Mouse (Mus musculus) lung, postnatal 0 days (tissue): Measurements from ENCODE around the gene Dmbx1. TPM values are rescaled to one million over a fixed set of nuclear protein-coding genes. Genes with fewer than 3 reads are reported as not detected.
A peak's percentile ranks its signal among the peaks of the same experiment; 100 is the strongest.

Source experiments
- ATAC-seq: fragments of 200-750 bp; cut with Nextera tagmentation; 2 replicates; pipeline ENCODE4 v1.8.0; 2017; ENCODE audit warnings: moderate library complexity
- DNase-seq: peaks from one replicate; pipeline ENCODE4 v3.0.0-alpha.2; 2016; ENCODE audit warnings: low spot score
- H3K27ac ChIP-seq: fragments of 300-500 bp; sonication (generic); 2 replicates; pipeline ENCODE4 v1.5.1; 2014; ENCODE audit warnings: antibody characterized with exemption, mild to moderate bottlenecking, low read length, mixed read lengths
- H3K27me3 ChIP-seq: fragments of 300-500 bp; sonication (generic); replicated peaks from 2 replicates; pipeline ENCODE4 v1.6.1; 2014; ENCODE audit warnings: low read length, mixed read lengths; ENCODE audit not compliant: insufficient read depth
- H3K36me3 ChIP-seq: fragments of 300-500 bp; sonication (generic); 2 replicates; pipeline ENCODE4 v1.6.1; 2014; ENCODE audit warnings: low read length, mixed read lengths; ENCODE audit not compliant: insufficient read depth
- H3K4me1 ChIP-seq: fragments of 300-500 bp; sonication (generic); 2 replicates; pipeline ENCODE4 v1.6.1; 2014; ENCODE audit warnings: antibody characterized with exemption, low read depth, low read length, mixed read lengths; ENCODE audit not compliant: insufficient read depth
- H3K4me2 ChIP-seq: fragments of 300-500 bp; sonication (generic); replicated peaks from 2 replicates; pipeline ENCODE4 v1.6.1; 2014; ENCODE audit warnings: low read depth, mild to moderate bottlenecking, low read length, moderate library complexity, mixed read lengths
- H3K4me3 ChIP-seq: fragments of 300-500 bp; sonication (generic); 2 replicates; pipeline ENCODE4 v1.5.1; 2014; ENCODE audit warnings: low read depth, low read length
- H3K9ac ChIP-seq: fragments of 300-500 bp; sonication (generic); replicated peaks from 2 replicates; pipeline ENCODE4 v1.6.1; 2014; ENCODE audit warnings: low read depth, mild to moderate bottlenecking
- H3K9me3 ChIP-seq: fragments of 300-500 bp; sonication (generic); 2 replicates; pipeline ENCODE4 v1.6.1; 2016; ENCODE audit warnings: low read length, mixed read lengths
- CTCF ChIP-seq: IDR thresholded peaks from 2 replicates; pipeline ENCODE4 v1.5.1; 2016; ENCODE audit warnings: antibody characterized with exemption, mild to moderate bottlenecking
- EP300 ChIP-seq: IDR thresholded peaks from 2 replicates; pipeline ENCODE4 v1.6.1; 2016; ENCODE audit warnings: antibody characterized with exemption, mild to moderate bottlenecking, control low read depth
- WGBS: fragments of 180-500 bp; shearing (Covaris S2); extraction: QIAGEN DNeasy Blood & Tissue Kit; methylation state at CpG from one replicate; pipeline ENCODE4 v1.1.7; 2014; 5-methylcytosine and 5-hydroxymethylcytosine counted together
- polyA plus RNA-seq: library from polyadenylated mRNA; unstranded; fragments of >200 nt; fragmentation: Nextera tagmentation; extraction: Ambion mirVana; gene quantifications from 2 replicates; pipeline ENCODE4 v1.2.1, GENCODE M21; 2015

The Dmbx1 gene
- polyA plus RNA-seq, 1 experiment from 2014 or later: not detected

DNA sequence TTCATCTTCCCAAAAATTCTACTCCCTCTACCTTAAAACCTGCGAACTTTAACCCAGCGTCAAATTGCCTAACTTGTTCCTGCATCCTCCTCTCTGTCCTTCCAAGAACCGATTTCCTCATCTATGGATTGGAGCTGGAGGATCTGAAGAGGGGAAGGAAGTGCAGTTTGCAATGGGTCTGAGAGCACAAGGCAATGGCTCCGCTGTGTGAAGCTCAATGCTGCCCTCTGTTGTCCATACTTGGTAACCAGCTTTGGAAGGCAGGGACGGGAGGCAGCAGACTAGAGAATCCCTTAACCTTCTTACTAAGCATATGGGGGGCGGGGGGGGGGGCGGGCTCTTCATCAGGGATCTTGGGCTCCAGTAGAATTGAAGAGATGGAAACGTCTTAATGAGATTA, 41.0 kb upstream of the Dmbx1 start:
- Histone ChIP-seq H3K4me3 (no peak overlapping the region), H3K4me1 (no peaks in the 10 kb centered on the region), H3K27ac (no peak overlapping the region), H3K27me3 (peaks cover 40% of the 10 kb centered on the region; the same call in 1 of the 2 replicates), H3K4me2 (no peak overlapping the region), H3K9me3 (no peaks in the 10 kb centered on the region), H3K9ac (no peak overlapping the region), H3K36me3 (no peaks in the 10 kb centered on the region)
- peak; percentile 52 for ATAC-seq
- under 1% methylated on average over 8 of the region's 8 CpGs for WGBS
- TF ChIP-seq CTCF (peak; percentile 91), EP300 (no peak)
- DNase-seq: peak; percentile 86

DNA sequence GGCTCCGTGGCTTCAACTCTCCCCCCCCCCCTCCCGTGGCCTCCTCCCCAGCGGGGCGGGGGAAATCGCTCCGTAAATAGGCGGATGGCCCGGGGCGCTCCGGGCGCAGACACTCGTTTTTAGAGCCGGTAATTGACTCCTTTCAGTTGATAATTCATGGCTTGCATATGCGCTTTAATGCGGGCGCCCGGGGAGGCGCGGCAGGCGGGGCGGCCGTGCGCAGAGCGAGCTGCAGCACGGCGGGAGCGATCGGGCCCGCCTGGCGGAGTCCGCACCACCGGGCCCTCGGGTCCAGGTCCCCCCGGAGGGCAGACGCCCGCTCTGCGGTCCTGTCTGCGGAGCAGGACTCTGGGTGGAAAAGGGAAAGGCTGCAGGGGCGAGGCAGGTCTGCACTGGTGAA, 39.7 kb upstream of the Dmbx1 start:
- WGBS: 2% methylated on average over 38 of the region's 39 CpGs
- DNase-seq: no peak

GRCm38 (mm10) chr4:115978911-115979310, 39.2 kb upstream of the Dmbx1 start:
- TF ChIP-seq EP300 (no peak), CTCF (no peak)
- Histone ChIP-seq H3K27me3 (peaks cover 46% of the 10 kb centered on the region; the same call in 1 of the 2 replicates), H3K9me3 (no peaks in the 10 kb centered on the region), H3K4me1 (no peaks in the 10 kb centered on the region), H3K36me3 (no peaks in the 10 kb centered on the region), H3K4me3 (no peak overlapping the region), H3K9ac (no peak overlapping the region), H3K27ac (no peak overlapping the region), H3K4me2 (no peak overlapping the region)
- ATAC-seq (no peak), DNase-seq (no peak)
- WGBS: 22% methylated on average over 4 of the region's 4 CpGs

More for the DNA sequence above, 39.7 kb upstream of the Dmbx1 start:
- no peak overlapping the region for H3K9ac ChIP-seq
- no peak for ATAC-seq
- no peak for TF ChIP-seq CTCF
- no peak for TF ChIP-seq EP300
- H3K27me3 ChIP-seq: peaks cover 46% of the 10 kb centered on the region; the same call in 1 of the 2 replicates
- H3K4me1 ChIP-seq: no peaks in the 10 kb centered on the region
- H3K9me3 ChIP-seq: no peaks in the 10 kb centered on the region
- H3K4me2 ChIP-seq: peak overlapping the region; percentile 48
- H3K36me3 ChIP-seq: no peaks in the 10 kb centered on the region
- H3K4me3 ChIP-seq: peak overlapping the region; percentile 20
- no peak overlapping the region for H3K27ac ChIP-seq

- H3K9me3 ChIP-seq: no peaks in the 10 kb centered on the region
- no peak overlapping the region for H3K4me2 ChIP-seq
- ATAC-seq (no peak), DNase-seq (no peak)
- no peaks in the 10 kb centered on the region for H3K4me1 ChIP-seq
- 38% methylated on average over 24 of the region's 24 CpGs for WGBS
- H3K27ac ChIP-seq: no peak overlapping the region
- H3K36me3 ChIP-seq: no peaks in the 10 kb centered on the region
- H3K9ac ChIP-seq: no peak overlapping the region
- no peak overlapping the region for H3K4me3 ChIP-seq
- 0 out of 2 replicates have a peak, but pooled peaks cover 21% of the 10 kb centered on the region for H3K27me3 ChIP-seq
- TF ChIP-seq EP300 (no peak), CTCF (no peak)
Observed at GRCm38 (mm10) chr4:115972543-115972942, 32.8 kb upstream of the Dmbx1 start.

DNA sequence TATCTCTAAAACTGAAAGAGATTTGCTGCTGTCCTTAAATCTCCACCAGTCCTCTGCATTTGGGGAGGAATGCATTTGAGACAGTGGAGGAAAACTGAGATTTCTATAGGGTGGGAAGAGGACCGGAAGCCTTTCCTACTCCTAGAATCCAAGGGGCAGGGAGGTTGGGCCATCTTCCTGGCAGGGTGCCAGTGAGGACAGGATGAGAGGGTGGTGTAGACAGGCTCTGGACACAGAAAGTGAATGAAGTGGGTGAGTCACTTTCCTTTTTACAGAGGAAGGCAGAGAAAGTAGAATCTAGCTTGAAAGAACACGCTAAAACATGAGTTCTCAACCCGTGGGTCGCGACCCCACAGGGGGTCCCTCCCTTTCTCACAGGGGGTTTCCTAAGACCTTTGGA, 24.7 kb upstream of the Dmbx1 start:
- Histone ChIP-seq H3K9ac (no peak overlapping the region), H3K27ac (no peak overlapping the region), H3K27me3 (peaks cover 4% of the 10 kb centered on the region; the same call in 1 of the 2 replicates), H3K4me2 (no peak overlapping the region), H3K4me1 (no peaks in the 10 kb centered on the region), H3K9me3 (no peaks in the 10 kb centered on the region), H3K36me3 (no peaks in the 10 kb centered on the region), H3K4me3 (no peak overlapping the region)
- WGBS: 11% methylated on average over 5 of the region's 5 CpGs
- no peak for TF ChIP-seq CTCF
- TF ChIP-seq EP300: no peak
- ATAC-seq (0 out of 2 replicates have a peak, but pooled peaks have one; percentile 33), DNase-seq (peak; percentile 41)

DNA sequence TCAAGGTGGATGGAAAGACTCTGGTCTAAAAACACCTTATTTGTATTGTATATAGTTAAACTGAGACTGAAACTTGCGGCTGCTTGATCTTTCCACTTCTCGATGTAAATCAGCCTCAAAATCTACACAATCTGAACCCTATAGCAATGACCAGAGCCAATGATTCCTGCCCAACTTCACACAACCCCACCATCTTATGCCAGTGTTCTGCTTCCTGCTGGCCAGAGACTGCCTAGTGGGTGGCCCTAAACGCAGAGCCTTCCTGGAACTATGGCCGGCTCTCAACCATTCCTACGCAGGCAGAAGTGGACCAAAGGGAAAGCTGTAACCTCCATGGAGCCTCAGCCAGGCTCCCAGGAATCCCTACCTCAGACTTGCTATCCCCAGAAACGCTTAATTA, 24.0 kb upstream of the Dmbx1 start:
- 27% methylated on average over 6 of the region's 6 CpGs for WGBS
- Histone ChIP-seq H3K27me3 (peaks cover 4% of the 10 kb centered on the region; the same call in 1 of the 2 replicates), H3K36me3 (no peaks in the 10 kb centered on the region), H3K4me3 (no peak overlapping the region), H3K9ac (no peak overlapping the region), H3K27ac (no peak overlapping the region), H3K4me1 (no peaks in the 10 kb centered on the region), H3K4me2 (no peak overlapping the region), H3K9me3 (no peaks in the 10 kb centered on the region)
- ATAC-seq: no peak
- DNase-seq: no peak
- TF ChIP-seq EP300 (no peak), CTCF (no peak)
